Mouse (Mus musculus) ES-Bruce4 (cell line): Measurements from ENCODE around the gene Kirrel3. TPM values are rescaled to one million over a fixed set of nuclear protein-coding genes. Genes with fewer than 3 reads are reported as not detected.

ENCODE experiments used
- H3K27ac ChIP-seq: 2 replicates; pipeline ENCODE4 v1.5.1; 2012; ENCODE audit warnings: low read length, inconsistent platforms; ENCODE audit not compliant: insufficient read depth
- H3K27me3 ChIP-seq: 2 replicates; pipeline ENCODE4 v1.6.1; 2012; ENCODE audit warnings: mild to moderate bottlenecking, low read length, inconsistent platforms; ENCODE audit not compliant: control insufficient read depth, poor library complexity, insufficient read depth, severe bottlenecking
- H3K36me3 ChIP-seq: 2 replicates; pipeline ENCODE4 v1.6.1; 2012; ENCODE audit warnings: inconsistent platforms, mild to moderate bottlenecking, low read length, moderate library complexity; ENCODE audit not compliant: control insufficient read depth, poor library complexity, insufficient read depth, severe bottlenecking
- H3K4me1 ChIP-seq: one replicate; pipeline ENCODE4 v1.8.1; 2011; ENCODE audit warnings: low read length; ENCODE audit not compliant: control insufficient read depth, insufficient read depth
- H3K4me3 ChIP-seq: 2 replicates; pipeline ENCODE4 v1.5.1; 2011; ENCODE audit warnings: low read depth, mild to moderate bottlenecking, low read length
- H3K9ac ChIP-seq: 2 replicates; pipeline ENCODE4 v1.6.1; 2012; ENCODE audit warnings: low read depth, mild to moderate bottlenecking, inconsistent platforms; ENCODE audit not compliant: poor library complexity, severe bottlenecking
- H3K9me3 ChIP-seq: replicated peaks from 2 replicates; pipeline ENCODE4 v1.6.1; 2012; ENCODE audit warnings: mild to moderate bottlenecking, low read length, inconsistent platforms; ENCODE audit not compliant: control insufficient read depth, poor library complexity, insufficient read depth, severe bottlenecking
- CTCF ChIP-seq: IDR thresholded peaks from one replicate; pipeline ENCODE4 v1.8.1; 2011; ENCODE audit warnings: low read depth, low read length
- EP300 ChIP-seq: IDR thresholded peaks from 2 replicates; pipeline ENCODE4 v1.6.1; 2011; ENCODE audit warnings: low read depth, low read length; ENCODE audit not compliant: insufficient read depth
- POLR2A ChIP-seq: IDR thresholded peaks from one replicate; pipeline ENCODE4 v1.8.1; 2011; ENCODE audit warnings: low read length; ENCODE audit not compliant: insufficient read depth
- polyA plus RNA-seq: library from polyadenylated mRNA; stranded (reverse); fragments of >200 nt; gene quantifications from 2 replicates; pipeline ENCODE4 v1.2.4, GENCODE M21; 2011; ENCODE audit warnings: low read depth; ENCODE audit not compliant: missing spikeins, insufficient read depth, insufficient read length

Kirrel3 gene
- polyA plus RNA-seq, 1 experiment, result 0.52 TPM

GRCm38 (mm10) chr9:34806854-34807253, 321.2 kb downstream of the Kirrel3 start:
- Histone ChIP-seq H3K9me3 (0 out of 2 replicates have a peak, but pooled peaks cover 5% of the 10 kb centered on the region), H3K9ac (no peak overlapping the region), H3K4me1 (no peaks in the 10 kb centered on the region), H3K36me3 (no peaks in the 10 kb centered on the region), H3K4me3 (no peak overlapping the region), H3K27me3 (no peaks in the 10 kb centered on the region), H3K27ac (no peak overlapping the region)
- TF ChIP-seq CTCF (no peak), POLR2A (no peak), EP300 (no peak)

GRCm38 (mm10) chr9:34809993-34810513, 324.4 kb downstream of the Kirrel3 start:
- H3K27ac ChIP-seq, result no peak overlapping the region
- no peaks in the 10 kb centered on the region for H3K9me3 ChIP-seq
- H3K36me3 ChIP-seq, result no peaks in the 10 kb centered on the region
- no peak overlapping the region for H3K4me3 ChIP-seq
- TF ChIP-seq EP300 (no peak), POLR2A (no peak), CTCF (no peak)
- H3K4me1 ChIP-seq, result no peaks in the 10 kb centered on the region
- H3K9ac ChIP-seq, result no peak overlapping the region
- H3K27me3 ChIP-seq, result no peaks in the 10 kb centered on the region

GRCm38 (mm10) chr9:34818325-34818976, 332.8 kb downstream of the Kirrel3 start:
- H3K4me1 ChIP-seq, result no peaks in the 10 kb centered on the region
- no peak overlapping the region for H3K9ac ChIP-seq
- no peaks in the 10 kb centered on the region for H3K9me3 ChIP-seq
- no peak overlapping the region for H3K4me3 ChIP-seq
- TF ChIP-seq EP300, result no peak
- no peak for TF ChIP-seq POLR2A
- no peak for TF ChIP-seq CTCF
- H3K27ac ChIP-seq, result no peak overlapping the region
- no peaks in the 10 kb centered on the region for H3K27me3 ChIP-seq
- no peaks in the 10 kb centered on the region for H3K36me3 ChIP-seq

- Histone ChIP-seq H3K4me3 (no peak overlapping the region), H3K36me3 (no peaks in the 10 kb centered on the region), H3K9me3 (no peaks in the 10 kb centered on the region), H3K4me1 (no peaks in the 10 kb centered on the region), H3K27me3 (no peaks in the 10 kb centered on the region), H3K9ac (no peak overlapping the region), H3K27ac (no peak overlapping the region)
- TF ChIP-seq EP300, result no peak
- TF ChIP-seq CTCF, result no peak
- TF ChIP-seq POLR2A, result no peak
Measured at GRCm38 (mm10) chr9:34824358-34825088, 338.8 kb downstream of the Kirrel3 start.

- no peak overlapping the region for H3K9ac ChIP-seq
- no peaks in the 10 kb centered on the region for H3K36me3 ChIP-seq
- H3K9me3 ChIP-seq, result no peaks in the 10 kb centered on the region
- no peak overlapping the region for H3K27ac ChIP-seq
- no peaks in the 10 kb centered on the region for H3K4me1 ChIP-seq
- H3K27me3 ChIP-seq, result no peaks in the 10 kb centered on the region
- TF ChIP-seq POLR2A (no peak), CTCF (no peak), EP300 (no peak)
- H3K4me3 ChIP-seq, result no peak overlapping the region
Measured at GRCm38 (mm10) chr9:34825089-34825400, 339.4 kb downstream of the Kirrel3 start.

GRCm38 (mm10) chr9:34825402-34826008, 339.8 kb downstream of the Kirrel3 start:
- Histone ChIP-seq H3K9me3 (no peaks in the 10 kb centered on the region), H3K4me3 (no peak overlapping the region), H3K4me1 (no peaks in the 10 kb centered on the region), H3K27me3 (no peaks in the 10 kb centered on the region), H3K9ac (no peak overlapping the region), H3K27ac (no peak overlapping the region), H3K36me3 (no peaks in the 10 kb centered on the region)
- no peak for TF ChIP-seq EP300
- TF ChIP-seq CTCF, result no peak
- TF ChIP-seq POLR2A, result no peak
